Mouse (Mus musculus): ENCODE results near the gene Skap1. TPM values are rescaled to one million over a fixed set of nuclear protein-coding genes. Genes with fewer than 3 reads are reported as not detected.

The Skap1 gene
- total RNA-seq, 2 experiments from 2014 or later, result 1.1 to 1.3 TPM

DNA sequence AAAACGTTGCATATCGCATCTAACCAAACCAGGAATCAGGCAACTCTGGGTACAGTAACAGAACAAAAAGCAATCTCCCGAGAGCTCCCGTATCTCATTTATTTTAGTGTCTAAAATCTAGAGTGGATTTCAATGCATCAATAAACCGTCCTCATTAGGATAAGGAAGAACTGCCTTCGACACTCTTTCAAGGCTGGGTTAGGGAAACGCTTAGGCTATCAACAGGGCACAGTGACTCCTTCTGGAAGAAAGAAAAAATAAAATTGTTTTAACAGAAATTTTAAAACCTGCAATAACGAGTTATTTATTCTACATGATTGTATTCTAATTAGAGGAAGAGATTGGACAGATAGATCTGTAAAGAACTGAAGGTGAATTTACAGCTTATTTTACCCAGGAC, 82.0 kb downstream of the Skap1 start:
- no peak for DNase-seq
- intact Hi-C loops (cut with DNase I), result no loop called here

DNA sequence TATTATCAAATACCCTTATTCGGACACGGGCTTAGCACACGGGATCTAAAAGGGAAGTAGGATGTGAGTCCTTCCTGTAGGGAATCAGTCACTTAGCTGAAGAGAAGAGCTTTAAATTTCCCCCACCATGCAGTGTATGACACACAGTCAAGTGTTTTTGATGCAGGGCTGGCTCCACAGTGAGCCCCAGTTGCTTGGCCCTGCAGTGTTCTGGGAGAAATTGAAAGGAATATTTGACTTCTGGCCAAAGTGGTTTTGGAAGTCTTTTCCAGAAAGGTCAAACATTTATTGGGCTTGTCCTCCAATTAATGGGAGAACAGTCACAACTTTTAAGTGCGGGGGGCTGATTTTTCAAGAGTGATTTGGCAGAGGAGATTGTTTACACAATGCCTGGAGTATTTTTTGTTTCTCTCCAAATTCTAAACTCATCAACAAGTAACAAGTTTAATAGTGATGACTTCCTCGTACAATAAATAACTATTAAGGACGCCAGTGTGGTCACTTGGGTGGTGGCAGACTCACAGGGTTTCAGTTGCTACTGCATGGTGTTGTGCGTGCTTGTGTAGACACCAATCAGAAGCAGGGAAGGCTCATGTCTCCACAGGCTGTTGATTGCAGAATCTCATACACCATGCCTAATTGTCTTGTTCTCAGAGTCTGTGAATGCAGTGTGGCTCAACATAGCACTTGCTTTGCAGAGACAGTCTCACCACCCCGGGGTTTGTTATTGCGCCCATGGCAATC, 86.7 kb downstream of the Skap1 start:
- no peak for DNase-seq
- intact Hi-C loops (cut with DNase I), result loop anchor here (5.0 to 10.0 kb wide), 2 partner anchors 124 to 239 kb away; no protein-coding TSS in a partner anchor

DNA sequence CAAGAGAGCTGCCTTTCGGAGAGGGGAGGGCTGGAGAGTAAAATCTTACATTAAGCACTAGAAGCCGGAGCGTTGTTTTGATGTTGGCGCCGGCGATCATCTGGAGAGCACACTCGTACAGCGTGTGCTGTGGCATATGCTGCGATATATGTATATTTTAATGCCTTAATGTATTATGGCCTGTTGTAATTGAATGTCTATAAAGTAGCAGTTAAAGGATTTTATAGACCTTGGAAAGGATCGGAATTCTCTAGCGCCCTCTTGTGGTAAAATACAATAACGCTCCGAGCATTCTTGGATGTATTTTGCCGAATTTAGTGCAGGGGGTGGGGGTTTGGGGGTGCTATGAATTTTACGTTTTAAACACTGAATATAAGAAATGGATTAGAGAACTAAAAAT, 88.7 kb downstream of the Skap1 start:
- intact Hi-C loops (cut with DNase I), result loop anchor here (5.0 to 10.0 kb wide), 2 partner anchors 122 to 241 kb away; no protein-coding TSS in a partner anchor
- DNase-seq, result no peak

DNA sequence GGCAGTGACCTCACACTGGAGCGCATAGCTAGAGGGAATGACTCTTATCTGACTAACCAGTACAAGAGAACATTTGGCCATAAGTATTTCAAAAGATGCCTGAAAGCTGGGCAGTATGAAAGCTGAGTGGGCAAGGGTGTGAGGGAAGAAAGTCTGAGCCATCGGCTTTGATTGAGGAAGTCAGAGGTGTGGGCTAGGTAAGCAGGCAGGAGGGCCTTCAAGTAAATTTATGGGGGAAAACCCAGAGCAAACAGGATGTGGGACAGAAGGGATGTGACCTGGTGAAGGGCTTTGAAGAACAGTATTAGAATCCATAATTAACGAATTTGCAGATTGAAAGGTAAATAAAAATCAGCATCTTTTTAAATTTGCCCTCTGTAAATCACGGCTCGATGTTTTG, 95.8 kb downstream of the Skap1 start:
- DNase-seq, result no peak
- intact Hi-C loops (cut with DNase I), result no loop called here

DNA sequence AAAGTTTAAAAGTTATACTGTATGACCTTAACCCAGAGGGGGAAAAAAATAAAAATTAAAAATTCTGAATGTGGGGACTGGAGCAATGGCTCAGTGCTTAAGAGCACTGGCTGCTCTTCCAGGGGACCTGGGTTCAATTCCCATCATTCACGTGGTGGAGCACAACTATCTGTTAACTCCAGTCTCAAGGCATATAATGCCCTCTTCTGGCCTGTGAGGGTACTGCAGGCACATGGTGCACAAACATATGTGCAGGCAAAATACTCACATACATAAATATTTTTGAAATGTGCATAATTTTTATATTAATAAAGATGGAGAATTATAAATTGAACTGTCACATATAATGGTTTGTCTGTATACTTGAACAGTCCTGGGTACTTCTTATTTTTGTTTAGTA, 99.7 kb downstream of the Skap1 start:
- intact Hi-C loops (cut with DNase I), result no loop called here

DNA sequence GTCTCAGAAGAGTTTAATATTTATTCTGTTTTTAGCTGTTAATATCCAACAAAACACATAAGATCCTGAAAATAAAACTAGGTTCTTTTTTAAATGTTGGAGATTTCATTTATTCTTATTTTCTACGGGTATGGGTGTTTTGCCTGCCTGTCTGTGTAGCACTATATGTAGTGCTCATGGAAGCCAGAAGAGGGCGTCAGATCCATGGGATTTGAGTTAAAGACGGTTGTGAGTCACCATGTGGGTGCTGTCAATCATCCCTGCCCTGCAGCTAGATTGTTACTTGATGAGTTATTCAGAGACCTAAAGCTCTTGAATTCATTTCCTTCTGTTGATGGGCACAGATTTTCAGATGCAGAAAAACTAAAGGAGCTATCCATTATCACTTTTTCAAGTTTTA, 108.1 kb downstream of the Skap1 start:
- intact Hi-C loops (cut with DNase I), result no loop called here

More for the DNA sequence above, 99.7 kb downstream of the Skap1 start:
- no peak for DNase-seq

DNA sequence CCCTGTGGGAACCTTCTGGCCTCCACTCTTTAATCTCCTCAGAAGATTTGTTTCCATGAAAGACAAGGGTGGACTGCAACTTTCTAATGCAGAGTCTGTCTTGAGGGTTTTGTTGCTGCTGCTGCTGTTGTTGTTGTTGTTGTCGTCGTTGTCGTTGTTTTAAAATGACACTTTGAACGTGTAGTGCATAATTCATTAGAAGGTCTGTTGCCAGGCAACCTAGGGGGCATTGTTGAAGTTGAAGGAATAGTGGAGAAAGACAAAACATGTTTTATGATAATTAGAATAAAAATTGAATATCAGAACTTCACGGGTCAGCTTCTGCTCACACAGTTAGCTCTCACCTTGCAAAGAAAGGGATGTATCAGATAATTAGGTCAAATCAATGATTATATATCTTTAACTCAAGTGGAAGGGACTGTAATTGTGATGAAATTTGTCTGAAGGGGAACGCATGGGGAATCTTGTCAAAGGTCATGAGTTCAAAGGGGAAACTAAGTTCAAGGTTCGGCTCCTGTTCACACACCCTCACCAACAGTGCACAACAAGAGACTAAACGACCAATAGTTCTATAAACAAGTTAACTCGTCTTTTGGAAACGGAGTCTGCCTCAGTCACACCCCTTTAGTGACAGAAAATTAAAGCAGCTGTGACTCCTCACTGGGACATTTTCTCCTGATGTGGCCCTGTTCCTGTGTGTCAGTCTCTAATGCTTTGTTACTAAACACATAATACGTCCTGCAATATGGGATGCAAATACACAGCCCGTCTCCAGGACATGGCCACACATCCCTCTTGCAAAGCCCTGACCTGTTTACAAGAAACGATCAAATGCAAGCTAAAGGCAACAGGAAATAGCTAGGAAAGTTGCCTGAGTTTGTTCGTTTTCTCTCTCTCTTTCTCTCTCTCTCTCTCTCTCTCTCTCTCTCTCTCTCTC, 112.4 kb downstream of the Skap1 start:
- no peak for DNase-seq
- intact Hi-C loops (cut with DNase I), result no loop called here

More for the DNA sequence above, 108.1 kb downstream of the Skap1 start:
- no peak for DNase-seq

DNA sequence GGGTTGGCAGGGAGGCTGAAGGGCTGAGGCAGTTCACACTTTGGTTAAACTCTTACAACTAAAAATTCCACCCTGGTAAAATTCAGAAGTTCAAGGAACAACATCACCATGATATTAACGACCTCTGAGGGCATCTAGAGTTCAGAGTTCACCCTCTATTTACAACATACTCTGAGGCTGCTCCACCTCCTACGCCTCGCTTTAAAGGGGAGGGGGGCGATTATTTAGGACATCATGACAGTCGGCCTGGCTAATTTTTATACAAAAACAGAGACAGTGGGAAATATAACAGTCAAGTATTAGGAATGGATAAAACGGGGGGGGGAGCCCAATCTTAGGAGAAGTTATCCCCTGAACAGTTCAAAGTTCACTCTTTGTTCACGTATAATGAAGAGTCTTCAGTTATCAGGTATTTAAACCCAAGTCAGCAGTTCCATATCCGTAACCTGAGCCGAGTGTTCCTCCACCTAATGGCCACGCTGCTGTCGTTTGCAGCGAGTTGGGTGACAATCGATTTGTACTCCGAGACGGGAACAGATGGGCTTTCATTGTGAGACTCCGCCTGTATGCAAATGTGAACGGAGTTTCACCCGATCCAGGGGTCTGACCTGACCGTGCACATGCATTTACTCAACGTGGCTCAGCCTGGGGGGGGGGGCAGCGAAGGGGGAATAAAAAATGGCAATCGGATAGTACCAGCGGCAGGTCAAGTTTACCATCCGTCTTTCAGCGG, 114.3 kb downstream of the Skap1 start:
- DNase-seq, result no peak
- intact Hi-C loops (cut with DNase I), result no loop called here

DNA sequence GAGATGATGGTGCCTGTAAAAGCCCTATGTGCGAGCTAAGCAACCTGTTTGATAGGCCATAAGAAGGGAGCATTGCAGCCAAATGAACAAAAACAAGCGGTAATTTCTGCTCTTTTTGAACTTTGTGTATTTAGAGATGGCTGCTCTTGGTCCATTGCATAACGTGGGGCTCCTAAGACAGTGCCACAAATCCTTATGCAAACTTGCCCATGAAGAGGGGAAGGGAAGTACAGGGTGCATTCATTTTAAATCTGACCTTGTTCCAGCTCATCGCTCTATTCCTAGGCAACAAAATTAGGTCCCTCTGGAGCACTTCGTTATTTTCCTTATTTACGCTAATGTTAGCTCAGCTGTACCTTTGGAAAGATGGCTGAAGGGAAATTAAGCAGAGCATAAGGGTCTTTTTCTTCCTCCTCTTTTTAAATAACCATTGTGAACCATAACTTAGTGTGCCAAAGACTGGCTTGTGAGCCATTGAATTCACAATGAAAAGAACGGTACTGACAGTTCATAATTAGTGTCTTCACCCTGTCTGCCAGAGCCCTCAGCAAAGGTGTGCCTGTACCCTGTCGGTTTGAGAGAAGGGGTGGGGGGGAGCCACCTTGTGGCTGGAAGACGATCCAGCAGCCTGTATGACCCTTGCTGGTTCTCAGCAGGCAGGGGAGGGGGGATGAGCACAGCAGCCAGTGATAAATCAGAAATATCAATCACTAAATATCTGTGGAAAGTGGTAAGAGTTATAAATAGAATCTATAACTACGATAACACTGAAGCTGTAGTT, 117.4 kb downstream of the Skap1 start:
- intact Hi-C loops (cut with DNase I), result no loop called here
- peak; percentile 46 for DNase-seq

DNA sequence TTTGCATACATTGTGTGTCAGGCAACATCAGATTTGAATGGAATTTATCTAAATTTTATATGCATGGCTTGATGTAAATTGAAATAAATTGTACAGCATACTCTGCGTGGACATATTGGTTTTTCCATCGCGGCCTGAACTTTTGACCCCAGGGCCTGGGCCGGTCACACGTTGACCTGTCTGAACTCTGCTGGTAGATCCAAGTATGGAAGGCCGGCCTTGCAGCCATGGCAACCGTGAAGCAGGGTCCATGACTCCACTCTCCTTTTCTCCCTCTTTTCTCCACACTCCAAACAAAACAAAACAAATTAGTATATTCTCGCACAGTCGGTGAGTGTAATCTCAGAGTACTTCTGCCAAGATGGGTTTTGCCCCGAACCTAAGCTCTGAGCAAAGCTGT, 118.2 kb downstream of the Skap1 start:
- intact Hi-C loops (cut with DNase I), result no loop called here
- no peak for DNase-seq

DNA sequence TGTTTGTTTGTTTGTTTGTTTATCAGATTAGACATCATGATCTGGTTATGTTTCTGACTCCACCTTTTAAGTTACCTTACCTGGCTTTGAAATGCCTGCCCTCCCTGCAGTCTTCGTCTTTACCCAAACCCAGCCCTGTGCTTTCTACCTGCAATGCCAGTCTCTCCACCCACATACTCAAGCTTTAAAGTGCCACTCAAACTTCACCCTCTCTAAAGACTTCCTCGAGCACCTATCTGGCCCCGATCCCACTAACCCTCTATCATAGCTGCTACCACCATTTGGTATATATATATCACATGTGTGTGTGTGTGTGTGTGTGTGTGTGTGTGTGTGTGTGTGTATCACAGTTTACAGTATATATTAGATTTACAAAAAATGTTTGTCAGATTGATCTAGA, 125.4 kb downstream of the Skap1 start:
- DNase-seq, result no peak
- intact Hi-C loops (cut with DNase I), result no loop called here

DNA sequence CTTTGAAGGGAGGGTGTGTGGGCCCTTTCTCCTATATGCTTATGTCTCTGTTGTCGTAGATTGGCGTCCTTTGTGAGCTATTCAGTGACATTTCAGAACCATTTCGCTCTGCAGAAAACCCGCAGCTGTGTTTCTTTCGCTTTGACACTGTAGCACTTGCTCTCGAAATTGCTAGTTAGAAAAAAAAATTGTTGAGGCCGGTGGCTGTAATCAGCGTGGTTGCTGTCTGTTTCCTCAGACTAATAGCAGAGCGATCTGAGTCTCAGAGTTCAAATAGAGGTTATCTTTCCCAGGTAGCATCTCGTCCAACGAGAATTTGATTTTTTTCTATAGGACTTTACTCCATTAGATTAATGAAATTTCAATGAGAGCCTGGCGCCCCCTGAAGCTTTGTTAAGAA, 131.5 kb downstream of the Skap1 start:
- DNase-seq, result no peak
- intact Hi-C loops (cut with DNase I), result no loop called here

DNA sequence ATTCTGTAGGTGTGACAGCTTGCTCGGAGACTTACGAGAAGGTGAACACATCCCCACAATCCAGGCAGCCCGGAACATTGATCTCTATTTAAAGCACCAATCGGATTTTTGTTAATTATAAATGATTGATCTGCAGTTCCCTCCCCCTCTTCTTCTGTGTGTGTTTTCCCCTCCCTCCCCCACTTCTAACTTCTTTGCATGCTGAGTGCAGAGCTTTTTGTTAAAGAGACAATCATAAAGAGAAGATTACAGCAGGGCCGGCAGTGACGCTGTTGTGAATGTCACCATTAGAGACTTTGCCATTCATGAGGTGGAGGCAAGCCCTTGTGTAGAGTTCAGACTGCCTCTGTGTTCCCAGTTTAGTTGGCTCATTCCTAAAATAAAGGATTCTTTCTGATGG, 131.9 kb downstream of the Skap1 start:
- DNase-seq, result no peak
- intact Hi-C loops (cut with DNase I), result no loop called here

DNA sequence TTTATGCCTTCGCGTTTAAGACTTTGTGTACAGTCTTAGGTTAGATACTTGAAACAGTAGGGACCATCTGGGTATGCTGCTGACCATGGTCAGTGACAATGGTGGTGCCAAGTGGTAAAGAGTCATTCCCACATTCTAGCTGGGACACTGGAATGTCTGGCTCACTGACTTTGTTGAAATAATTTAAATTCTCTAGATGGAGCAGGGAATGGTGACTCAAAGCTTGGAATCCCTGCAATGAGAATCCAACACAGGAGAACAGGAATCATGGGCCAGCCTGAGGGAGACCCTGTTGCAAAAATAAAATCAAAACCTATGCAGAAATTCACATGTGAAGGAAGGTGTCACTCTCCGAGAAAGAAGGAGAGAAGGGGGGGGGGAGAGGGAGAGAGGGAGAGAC, 138.4 kb downstream of the Skap1 start:
- no peak for DNase-seq
- intact Hi-C loops (cut with DNase I), result no loop called here

DNA sequence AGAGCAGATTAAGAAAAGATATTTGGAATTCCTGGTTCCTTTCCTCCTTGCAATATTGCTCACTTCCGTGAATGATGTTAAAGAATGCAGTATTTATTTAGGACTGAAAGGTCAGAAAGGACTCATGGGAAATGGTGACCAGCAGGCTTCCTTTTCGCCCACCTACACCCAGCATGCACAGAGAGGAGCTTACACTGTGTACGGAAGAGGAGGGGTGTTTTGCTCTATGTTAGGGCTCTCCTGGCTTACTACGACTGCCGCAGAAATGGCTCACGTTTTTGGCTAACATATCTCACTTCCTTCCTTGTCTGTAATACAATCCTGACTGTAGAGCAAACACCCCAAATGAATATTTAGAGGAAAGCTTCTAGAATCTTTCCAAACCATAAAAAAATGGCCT, 139.9 kb downstream of the Skap1 start:
- intact Hi-C loops (cut with DNase I), result no loop called here
- DNase-seq, result no peak

DNA sequence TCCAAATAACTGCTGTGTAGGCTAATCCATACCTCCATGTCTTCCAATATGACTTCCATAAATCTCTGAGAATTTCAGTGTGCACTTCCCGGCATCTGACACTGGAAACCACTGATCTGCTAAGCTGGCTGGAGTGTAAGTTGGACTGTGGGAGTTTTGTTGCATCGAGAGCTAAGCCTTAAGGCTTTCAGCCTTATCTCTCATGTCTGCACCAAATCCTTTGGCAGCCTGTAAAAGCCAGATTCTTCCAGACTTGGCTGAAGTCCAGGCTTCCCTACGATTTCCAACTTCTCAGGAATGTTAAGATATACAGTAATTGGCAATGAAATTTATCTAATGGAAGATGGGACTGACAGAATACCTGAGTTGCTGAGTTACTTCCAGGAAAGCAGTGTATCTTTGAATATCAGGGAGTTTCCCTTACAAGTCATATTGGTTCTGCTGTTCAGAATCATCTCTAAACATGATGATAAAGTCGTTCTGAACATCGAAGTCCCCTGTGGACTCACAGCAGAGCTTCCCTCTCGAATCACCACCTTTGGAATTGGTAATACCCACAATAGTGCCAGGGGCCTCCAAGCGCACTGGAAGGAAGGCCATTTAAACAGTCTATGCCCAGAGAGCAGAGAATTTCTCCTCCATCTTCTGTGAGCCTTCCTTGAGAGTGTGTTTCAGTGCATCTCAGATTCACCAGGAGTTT, 140.5 kb downstream of the Skap1 start:
- no peak for DNase-seq
- intact Hi-C loops (cut with DNase I), result no loop called here

DNA sequence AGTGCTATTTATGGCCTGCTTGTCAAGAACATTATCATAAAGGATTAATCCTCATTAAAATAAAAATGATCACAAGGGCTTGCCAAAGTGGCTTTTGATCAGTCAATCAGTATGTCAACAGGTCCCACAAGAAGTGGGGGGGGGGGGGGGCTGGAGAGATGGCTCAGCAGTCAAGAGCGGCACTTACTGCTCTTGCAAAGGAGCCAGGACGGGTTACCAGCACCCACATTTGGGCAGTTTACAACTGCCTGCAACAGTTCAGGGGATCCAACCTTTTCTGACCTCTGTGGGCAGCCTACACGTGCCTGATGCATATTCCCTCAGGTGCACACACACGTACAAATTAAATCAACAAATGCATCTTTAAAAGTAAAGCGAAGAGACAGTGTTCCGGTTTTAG, 141.1 kb downstream of the Skap1 start:
- no peak for DNase-seq
- intact Hi-C loops (cut with DNase I), result no loop called here

DNA sequence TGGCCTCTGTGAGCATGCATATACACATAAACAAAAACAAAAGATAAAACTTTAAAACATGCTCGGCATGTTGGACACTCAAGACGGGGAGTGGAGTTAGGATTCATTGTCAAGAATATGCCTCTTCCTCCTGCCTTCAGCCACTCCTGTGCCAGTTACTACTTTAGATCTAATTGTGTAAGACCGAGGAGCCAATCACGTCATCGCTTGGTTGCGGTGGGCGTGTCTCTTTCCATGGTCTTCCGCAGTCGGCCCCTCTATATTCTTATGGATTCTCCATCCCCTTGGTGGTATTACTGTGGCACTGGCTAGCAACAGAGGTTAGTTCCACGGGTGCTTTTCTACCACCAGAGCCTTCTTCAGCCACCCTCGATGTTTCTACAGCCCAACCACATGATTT, 148.2 kb downstream of the Skap1 start:
- no peak for DNase-seq
- intact Hi-C loops (cut with DNase I), result no loop called here

DNA sequence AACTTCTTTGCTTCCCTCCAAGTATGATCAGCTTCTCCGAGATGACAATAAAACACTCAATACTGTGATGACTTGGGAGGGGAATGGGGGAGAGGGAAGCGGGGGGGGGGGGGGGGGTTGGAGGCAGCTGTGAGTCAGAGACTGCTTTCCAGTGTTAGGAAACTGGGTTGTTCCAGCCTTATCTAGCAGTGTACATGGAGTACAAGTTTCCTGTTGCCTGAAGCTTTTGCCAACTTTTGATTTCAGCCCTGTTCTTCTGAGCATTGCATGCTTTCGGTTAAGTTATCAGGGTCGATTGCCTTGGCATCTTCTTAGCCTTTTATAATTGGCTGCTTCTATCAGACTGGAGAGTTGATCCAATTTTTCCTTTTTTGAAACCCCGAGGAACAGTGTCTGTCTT, 152.4 kb downstream of the Skap1 start:
- DNase-seq, result no peak
- intact Hi-C loops (cut with DNase I), result no loop called here
